Mouse (Mus musculus): ENCODE data around the gene Dab1. TPM values are rescaled to one million over a fixed set of nuclear protein-coding genes. Genes with fewer than 3 reads are reported as not detected.

Gene Dab1
- polyA plus RNA-seq, 1 experiment: not detected

DNA sequence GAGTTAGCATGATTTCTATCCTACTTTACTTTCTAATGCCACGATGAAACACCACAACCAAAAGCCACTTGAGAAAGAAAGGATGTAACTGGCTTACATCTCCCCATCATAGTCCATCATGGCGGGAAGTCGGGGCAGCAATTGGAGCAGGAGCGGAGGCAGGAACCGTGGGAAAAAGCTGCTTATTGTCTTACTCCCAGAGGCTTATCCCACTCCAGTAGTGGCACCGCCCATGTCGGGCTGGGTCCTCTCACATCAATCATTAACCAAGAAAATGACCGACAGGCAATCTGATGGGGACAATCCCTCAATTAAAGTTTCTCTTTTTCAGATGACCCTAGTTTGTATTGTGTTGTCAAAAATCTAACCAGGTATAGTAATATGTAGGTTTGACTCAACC, 893.4 kb downstream of the Dab1 start:
- H3K27ac ChIP-seq (ENCODE audit: insufficient read depth, low read depth, low read length): no peak overlapping the region
- 91% methylated on average over 8 of the region's 8 CpGs for WGBS
- no peak overlapping the region for H3K4me3 ChIP-seq (ENCODE audit: insufficient read depth, low read depth, low read length)
- TF ChIP-seq CTCF (IDR thresholded peaks at IDR 0.05; ENCODE audit: insufficient read depth, low read depth, low read length) (no peak), POLR2A (IDR thresholded peaks at IDR 0.05; ENCODE audit: insufficient read depth, low read depth, low read length) (no peak)
- peaks cover 7% of the 10 kb centered on the region for H3K4me1 ChIP-seq (ENCODE audit: control insufficient read depth, insufficient read depth, low read length)

- no peak overlapping the region for H3K4me3 ChIP-seq (ENCODE audit: insufficient read depth, low read depth, low read length)
- TF ChIP-seq POLR2A (IDR thresholded peaks at IDR 0.05; ENCODE audit: insufficient read depth, low read depth, low read length) (no peak), CTCF (IDR thresholded peaks at IDR 0.05; ENCODE audit: insufficient read depth, low read depth, low read length) (no peak)
- WGBS: 72% methylated on average over 7 of the region's 7 CpGs
- no peak overlapping the region for H3K27ac ChIP-seq (ENCODE audit: insufficient read depth, low read depth, low read length)
- H3K4me1 ChIP-seq (ENCODE audit: control insufficient read depth, insufficient read depth, low read length): peaks cover 5% of the 10 kb centered on the region; the same call in 1 of the 2 replicates
Observed at GRCm38 (mm10) chr4:104513622-104514021, 894.5 kb downstream of the Dab1 start.

DNA sequence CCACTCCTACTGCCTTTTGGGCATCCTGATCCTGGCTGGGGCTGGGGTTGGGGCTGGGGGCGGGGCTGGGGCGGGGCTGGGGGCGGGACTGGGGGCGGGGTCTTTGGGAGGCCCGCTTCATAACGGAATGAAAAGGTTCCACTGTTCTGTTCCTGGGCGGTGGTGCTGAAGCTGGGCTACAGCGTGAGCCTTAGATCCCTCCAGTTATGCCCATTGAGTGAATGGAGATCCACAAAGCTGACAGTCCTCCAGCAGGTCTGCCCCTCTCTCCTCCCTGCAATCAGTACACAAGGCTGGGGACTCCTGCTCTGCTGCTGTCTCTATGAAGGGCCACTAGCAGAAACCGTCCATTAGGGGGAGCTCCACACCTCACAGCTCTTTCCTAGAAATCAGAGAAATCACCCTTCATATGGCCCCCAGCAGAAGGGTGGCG, 895.4 kb downstream of the Dab1 start:
- H3K4me3 ChIP-seq (ENCODE audit: insufficient read depth, low read depth, low read length): no peak overlapping the region
- TF ChIP-seq CTCF (IDR thresholded peaks at IDR 0.05; ENCODE audit: insufficient read depth, low read depth, low read length) (no peak), POLR2A (IDR thresholded peaks at IDR 0.05; ENCODE audit: insufficient read depth, low read depth, low read length) (no peak)
- H3K27ac ChIP-seq (ENCODE audit: insufficient read depth, low read depth, low read length): no peak overlapping the region
- H3K4me1 ChIP-seq (ENCODE audit: control insufficient read depth, insufficient read depth, low read length): peaks cover 3% of the 10 kb centered on the region; the same call in 1 of the 2 replicates
- 9% methylated on average over 10 of the region's 10 CpGs for WGBS

DNA sequence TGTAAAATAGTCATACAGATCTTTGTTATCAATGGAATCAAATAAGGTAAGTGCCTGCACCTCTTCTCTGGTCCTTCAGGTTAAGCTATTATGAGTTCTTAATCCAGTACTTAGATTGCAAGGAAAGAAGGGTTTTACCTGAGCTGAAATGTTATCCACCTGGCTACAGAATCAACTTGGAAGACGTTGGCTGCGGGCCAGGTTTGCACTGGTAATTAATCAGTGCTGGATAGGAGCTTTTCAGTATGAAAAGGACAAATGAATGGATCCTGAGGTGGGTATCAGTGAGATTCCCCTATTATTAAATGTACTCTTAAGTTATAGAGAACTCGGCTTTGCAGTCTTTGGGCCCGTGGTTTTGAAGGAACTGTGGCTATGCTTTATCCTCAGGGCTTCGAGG, 896.5 kb downstream of the Dab1 start:
- Histone ChIP-seq H3K4me1 (ENCODE audit: control insufficient read depth, insufficient read depth, low read length) (peaks cover 6% of the 10 kb centered on the region; the same call in 1 of the 2 replicates), H3K27ac (ENCODE audit: insufficient read depth, low read depth, low read length) (no peak overlapping the region), H3K4me3 (ENCODE audit: insufficient read depth, low read depth, low read length) (no peak overlapping the region)
- TF ChIP-seq POLR2A (IDR thresholded peaks at IDR 0.05; ENCODE audit: insufficient read depth, low read depth, low read length) (no peak), CTCF (IDR thresholded peaks at IDR 0.05; ENCODE audit: insufficient read depth, low read depth, low read length) (no peak)
- WGBS: 53% methylated on average over 5 of the region's 5 CpGs

DNA sequence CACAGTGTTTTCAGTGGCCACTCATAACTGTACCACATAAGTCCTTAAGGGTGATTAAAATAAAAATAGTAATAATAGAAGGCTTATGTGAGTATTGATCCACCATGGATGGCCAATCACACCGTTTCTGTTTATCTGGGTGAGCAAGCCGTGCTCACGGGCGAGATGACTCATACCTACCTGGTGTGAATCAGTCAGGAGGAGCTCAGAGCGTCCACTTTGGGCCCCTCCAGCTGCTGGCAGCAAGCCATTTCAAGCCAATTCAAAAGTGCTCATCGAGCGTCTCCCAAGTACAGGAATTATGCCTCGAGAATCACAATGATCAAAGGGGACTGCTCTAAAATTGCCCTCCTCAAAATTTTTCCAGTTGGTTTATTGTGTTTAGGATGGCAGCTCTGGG, 903.2 kb downstream of the Dab1 start:
- TF ChIP-seq POLR2A (IDR thresholded peaks at IDR 0.05; ENCODE audit: insufficient read depth, low read depth, low read length) (no peak), CTCF (IDR thresholded peaks at IDR 0.05; ENCODE audit: insufficient read depth, low read depth, low read length) (no peak)
- peaks cover 7% of the 10 kb centered on the region; the same call in 1 of the 2 replicates for H3K4me1 ChIP-seq (ENCODE audit: control insufficient read depth, insufficient read depth, low read length)
- H3K27ac ChIP-seq (ENCODE audit: insufficient read depth, low read depth, low read length): no peak overlapping the region
- no peak overlapping the region for H3K4me3 ChIP-seq (ENCODE audit: insufficient read depth, low read depth, low read length)
- WGBS: 56% methylated on average over 8 of the region's 8 CpGs

- no peak overlapping the region for H3K27ac ChIP-seq (ENCODE audit: insufficient read depth, low read depth, low read length)
- 83% methylated on average over 7 of the region's 7 CpGs for WGBS
- no peak overlapping the region for H3K4me3 ChIP-seq (ENCODE audit: insufficient read depth, low read depth, low read length)
- H3K4me1 ChIP-seq (ENCODE audit: control insufficient read depth, insufficient read depth, low read length): peaks cover 7% of the 10 kb centered on the region; the same call in 1 of the 2 replicates
- TF ChIP-seq CTCF (IDR thresholded peaks at IDR 0.05; ENCODE audit: insufficient read depth, low read depth, low read length) (no peak), POLR2A (IDR thresholded peaks at IDR 0.05; ENCODE audit: insufficient read depth, low read depth, low read length) (no peak)
Observed at GRCm38 (mm10) chr4:104523776-104524175, 904.6 kb downstream of the Dab1 start.

- WGBS: 89% methylated on average over 4 of the region's 4 CpGs
- TF ChIP-seq CTCF (IDR thresholded peaks at IDR 0.05; ENCODE audit: insufficient read depth, low read depth, low read length): no peak
- no peak for TF ChIP-seq POLR2A (IDR thresholded peaks at IDR 0.05; ENCODE audit: insufficient read depth, low read depth, low read length)
- no peak overlapping the region for H3K4me3 ChIP-seq (ENCODE audit: insufficient read depth, low read depth, low read length)
- no peak overlapping the region for H3K27ac ChIP-seq (ENCODE audit: insufficient read depth, low read depth, low read length)
- peaks cover 2% of the 10 kb centered on the region; the same call in 1 of the 2 replicates for H3K4me1 ChIP-seq (ENCODE audit: control insufficient read depth, insufficient read depth, low read length)
Observed at GRCm38 (mm10) chr4:104529905-104530646, 910.9 kb downstream of the Dab1 start.

DNA sequence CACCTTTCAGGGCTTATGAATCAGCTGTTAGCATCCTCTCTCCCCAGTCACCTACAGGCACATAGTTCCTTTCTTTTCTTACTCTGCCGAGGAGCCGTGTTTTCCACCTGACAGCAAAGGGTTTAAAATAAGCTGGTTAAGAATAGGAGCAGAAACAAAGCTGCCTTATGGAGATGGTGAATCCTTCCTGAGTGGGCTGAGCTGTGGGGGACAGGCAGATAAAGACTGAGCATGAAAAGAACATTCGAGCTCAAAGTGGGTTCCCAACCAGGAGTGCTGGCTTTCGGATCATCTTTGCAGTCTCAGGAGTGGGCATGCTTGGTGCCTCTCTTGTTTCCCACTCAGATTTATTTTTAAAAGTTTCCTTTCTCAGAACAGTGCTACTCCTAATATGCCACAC, 913.7 kb downstream of the Dab1 start:
- peaks cover 2% of the 10 kb centered on the region; the same call in 1 of the 2 replicates for H3K4me1 ChIP-seq (ENCODE audit: control insufficient read depth, insufficient read depth, low read length)
- WGBS: 32% methylated on average over 4 of the region's 4 CpGs
- H3K4me3 ChIP-seq (ENCODE audit: insufficient read depth, low read depth, low read length): no peak overlapping the region
- TF ChIP-seq CTCF (IDR thresholded peaks at IDR 0.05; ENCODE audit: insufficient read depth, low read depth, low read length) (no peak), POLR2A (IDR thresholded peaks at IDR 0.05; ENCODE audit: insufficient read depth, low read depth, low read length) (no peak)
- H3K27ac ChIP-seq (ENCODE audit: insufficient read depth, low read depth, low read length): peak overlapping the region; percentile 8; the same call in 1 of the 2 replicates

DNA sequence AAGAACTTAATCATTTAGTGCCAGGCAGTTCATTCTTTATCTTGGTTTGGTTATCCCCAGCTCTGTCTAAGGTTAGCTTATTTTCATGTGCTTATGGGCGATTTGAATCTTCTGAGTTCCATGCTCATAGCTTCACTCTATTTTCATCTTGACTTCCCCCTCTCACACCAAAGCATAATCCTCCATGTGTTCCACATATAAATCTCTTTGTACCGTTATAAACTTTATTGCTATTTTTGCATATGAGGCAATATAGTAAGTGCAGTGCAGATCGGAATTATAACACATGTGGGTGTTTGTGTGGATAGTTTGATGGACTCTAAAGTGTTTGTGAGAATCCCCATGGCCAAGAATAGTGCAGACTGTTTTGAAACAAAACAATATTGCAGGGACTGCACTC, 919.3 kb downstream of the Dab1 start:
- H3K4me3 ChIP-seq (ENCODE audit: insufficient read depth, low read depth, low read length): no peak overlapping the region
- no peak overlapping the region for H3K27ac ChIP-seq (ENCODE audit: insufficient read depth, low read depth, low read length)
- no peak for TF ChIP-seq POLR2A (IDR thresholded peaks at IDR 0.05; ENCODE audit: insufficient read depth, low read depth, low read length)
- no peak for TF ChIP-seq CTCF (IDR thresholded peaks at IDR 0.05; ENCODE audit: insufficient read depth, low read depth, low read length)
- no peaks in the 10 kb centered on the region for H3K4me1 ChIP-seq (ENCODE audit: control insufficient read depth, insufficient read depth, low read length)
- 60% methylated on average over 3 of the region's 3 CpGs for WGBS

Measured in olfactory bulb, adult 2 months (tissue).